Mouse (Mus musculus) thymus, adult 2 months (tissue): ENCODE data around the gene Rxfp2.

Source experiments
- CTCF ChIP-seq: fragments of 200-500 bp; IDR thresholded peaks from 2 replicates; pipeline ENCODE4 v1.5.1; 2012; ENCODE audit warnings: mild to moderate bottlenecking, control low read depth, low read length, moderate library complexity, borderline replicate concordance; ENCODE audit not compliant: control insufficient read depth, poor library complexity, insufficient read depth; ENCODE audit errors: extremely low read depth
- POLR2A ChIP-seq: fragments of 200-500 bp; IDR thresholded peaks from 2 replicates; pipeline ENCODE4 v1.6.1; 2012; ENCODE audit warnings: mild to moderate bottlenecking, low read length, control low read depth, moderate library complexity; ENCODE audit not compliant: control insufficient read depth, poor library complexity, insufficient read depth; ENCODE audit errors: extremely low read depth

- TF ChIP-seq CTCF: no peak
- no peak for TF ChIP-seq POLR2A
Measured at GRCm38 (mm10) chr5:150022556-150022955, 4.1 kb downstream of the Rxfp2 start.
